Mouse (Mus musculus) liver (tissue): Measurements from ENCODE around the gene Lrp8.

Experiments used
- DNase-seq: peaks from one replicate; pipeline ENCODE4 v3.0.0-alpha.2; 2020; ENCODE audit warnings: mixed read lengths

Gene Lrp8

DNA sequence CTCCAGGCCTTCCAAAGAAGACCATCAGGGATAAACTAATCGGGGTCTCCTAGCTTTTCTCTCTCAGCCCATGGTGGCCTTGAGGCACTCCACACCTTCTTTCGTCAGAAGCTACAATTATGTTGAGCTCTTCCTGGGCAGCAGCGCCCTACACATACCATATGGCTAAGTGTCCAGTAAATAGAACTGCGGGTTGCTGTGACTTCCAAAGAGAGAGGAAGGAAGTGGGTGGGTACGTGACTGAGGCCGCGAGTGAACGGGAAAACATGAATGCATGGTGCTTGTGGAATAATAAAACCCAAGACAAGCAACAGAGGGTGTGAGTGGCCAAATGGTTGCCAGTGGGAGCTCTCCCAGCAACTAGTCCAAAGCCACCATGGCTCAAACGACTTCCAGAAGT is 47.6 kb downstream of the Lrp8 start:
- DNase-seq = no peak

GRCm38 (mm10) chr4:107850091-107850490 is 48.0 kb downstream of the Lrp8 start:
- no peak for DNase-seq

DNA sequence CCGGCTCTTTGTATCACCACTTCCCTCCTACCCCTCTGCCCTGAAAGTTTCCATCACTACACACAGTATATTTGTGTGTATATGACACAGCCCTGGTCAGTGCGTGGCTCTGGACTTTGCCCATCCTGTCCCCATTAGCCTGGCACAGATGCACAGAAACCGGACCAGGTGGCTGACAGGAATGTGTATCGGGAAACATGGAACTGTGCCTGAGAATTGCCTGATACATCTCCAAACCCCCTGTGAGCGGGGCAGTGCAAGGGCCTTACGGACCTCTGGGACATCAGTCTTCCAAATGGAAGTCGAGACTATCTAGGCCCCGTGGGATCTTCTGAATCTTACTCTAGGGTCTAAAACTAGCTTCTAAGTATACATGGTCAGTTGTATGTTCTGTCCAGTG is 51.3 kb downstream of the Lrp8 start:
- DNase-seq = no peak

- no peak for DNase-seq
Measured at GRCm38 (mm10) chr4:107853836-107854235, 51.8 kb downstream of the Lrp8 start.

- no peak for DNase-seq
Measured at GRCm38 (mm10) chr4:107856958-107857686, 55.1 kb downstream of the Lrp8 start.

GRCm38 (mm10) chr4:107858995-107859394 is 56.9 kb downstream of the Lrp8 start:
- no peak for DNase-seq

DNA sequence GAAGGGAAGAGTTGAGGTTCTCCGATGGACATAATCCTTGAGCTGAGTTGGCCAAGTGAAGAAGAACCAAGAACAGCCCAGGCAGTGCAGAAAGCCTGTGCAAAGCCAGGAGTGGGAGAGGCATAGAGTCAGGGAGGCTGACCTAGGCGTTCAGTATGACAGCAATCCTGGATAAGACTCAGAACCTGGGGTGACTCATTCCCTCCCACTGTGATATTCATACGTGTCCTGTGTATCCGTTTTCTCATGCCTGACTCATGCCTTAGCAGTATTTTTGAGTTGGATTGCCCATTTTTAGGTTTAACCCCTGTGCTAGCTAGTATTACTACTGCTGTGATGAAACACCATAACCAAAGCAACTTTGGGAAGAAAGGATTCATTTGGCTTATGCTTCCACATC is 62.8 kb downstream of the Lrp8 start:
- no peak for DNase-seq

DNA sequence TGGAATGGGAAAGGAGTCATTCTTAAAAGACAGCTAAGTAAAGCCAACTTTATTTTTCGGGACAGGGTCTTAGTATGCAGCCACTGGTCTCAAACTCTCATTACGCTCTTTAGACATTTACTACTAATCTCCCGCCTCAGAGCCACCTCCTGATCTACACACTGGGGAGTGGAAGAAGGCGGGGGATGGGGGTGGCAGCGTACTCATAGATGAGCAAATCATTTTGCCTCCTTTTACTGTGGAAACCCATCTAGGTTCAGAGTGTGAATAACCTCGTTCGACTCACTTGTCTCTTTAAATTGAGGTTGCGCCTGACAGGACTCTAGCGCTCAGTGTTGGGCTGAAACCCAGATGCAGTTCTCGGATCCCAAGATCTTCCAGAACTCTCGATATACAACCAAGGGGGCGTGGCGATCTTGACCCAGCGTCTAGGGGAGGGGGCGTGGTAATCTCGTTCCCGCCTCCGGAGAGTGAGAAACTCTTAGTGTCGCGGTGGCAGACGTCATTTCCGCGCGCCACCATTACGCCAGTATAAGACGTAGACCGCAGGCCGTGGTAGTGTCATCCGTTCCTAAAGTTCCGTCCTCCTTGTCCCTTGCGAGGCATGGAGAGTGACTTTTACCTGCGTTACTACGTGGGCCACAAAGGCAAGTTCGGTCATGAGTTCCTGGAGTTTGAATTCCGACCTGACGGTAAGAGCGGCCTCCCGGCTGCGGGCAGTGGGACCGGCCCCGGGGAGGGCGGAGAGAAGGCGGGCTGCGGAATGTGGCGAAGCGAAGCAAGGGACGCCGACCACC is 77.4 kb downstream of the Lrp8 start, which contains the start of gene Magoh:
TSS of gene Magoh (plus strand) at position 502 of the 797 bp plus-strand sequence.
- DNase-seq = peak; percentile 97

DNA sequence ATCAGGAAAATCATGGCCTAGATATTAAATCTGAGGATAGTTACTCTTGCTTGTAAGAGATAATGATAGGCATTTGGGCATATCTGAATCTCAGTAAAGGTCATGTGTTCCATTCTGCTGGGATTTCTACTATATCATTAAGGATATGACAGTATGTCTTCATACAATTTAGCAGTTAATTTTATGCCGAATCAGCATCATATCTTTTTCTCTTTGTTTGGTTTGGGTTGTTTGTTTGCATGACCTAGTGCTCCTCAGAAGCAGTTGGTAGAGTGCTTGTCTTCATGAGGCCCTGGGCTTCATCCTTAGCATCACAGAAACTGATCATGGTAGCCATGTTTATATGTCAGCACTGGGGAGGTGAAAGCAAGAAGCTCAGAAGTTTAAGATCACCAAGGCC is 79.6 kb downstream of the Lrp8 start:
- no peak for DNase-seq

- no peak for DNase-seq
Measured at GRCm38 (mm10) chr4:107886371-107886770, 84.3 kb downstream of the Lrp8 start.

- no peak for DNase-seq
Measured at GRCm38 (mm10) chr4:107889385-107889730, 87.3 kb downstream of the Lrp8 start.

DNA sequence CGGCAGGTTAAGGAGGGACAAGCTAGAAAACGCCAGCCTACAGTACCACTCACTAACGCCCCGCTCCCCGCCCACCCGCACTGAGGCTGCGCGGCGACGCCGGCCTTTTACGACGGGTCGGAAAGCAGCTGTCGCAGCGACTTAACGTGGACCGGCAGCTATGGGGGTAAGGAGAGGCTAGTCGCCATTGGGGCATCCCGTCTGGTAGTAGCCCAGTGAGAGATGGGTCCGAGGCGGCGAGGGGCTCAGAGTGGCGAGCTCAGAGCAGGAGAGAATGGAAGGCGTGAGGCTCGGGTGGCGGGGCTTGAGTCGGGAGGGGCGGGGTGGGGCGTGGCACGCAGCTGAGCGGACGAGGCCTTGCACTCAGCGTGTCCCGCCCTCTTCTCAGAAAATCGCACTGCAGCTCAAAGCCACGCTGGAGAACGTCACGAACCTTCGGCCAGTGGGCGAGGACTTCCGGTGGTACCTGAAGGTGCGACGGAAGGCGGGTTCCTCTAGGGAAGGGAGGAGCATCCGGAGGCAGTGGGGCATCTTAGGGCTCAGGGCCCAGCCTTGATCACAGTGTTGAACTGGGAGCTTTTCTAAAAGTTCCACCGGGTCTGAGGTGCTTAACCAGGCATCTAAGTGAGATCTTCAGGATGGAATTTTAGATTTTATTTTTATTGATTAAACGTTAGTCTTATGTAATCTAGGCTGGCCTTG is 87.8 kb downstream of the Lrp8 start, which contains the start of gene 0610037L13Rik:
TSS of gene 0610037L13Rik (plus strand) at position 83 of the 702 bp plus-strand sequence.
- DNase-seq = peak; percentile 96

DNA sequence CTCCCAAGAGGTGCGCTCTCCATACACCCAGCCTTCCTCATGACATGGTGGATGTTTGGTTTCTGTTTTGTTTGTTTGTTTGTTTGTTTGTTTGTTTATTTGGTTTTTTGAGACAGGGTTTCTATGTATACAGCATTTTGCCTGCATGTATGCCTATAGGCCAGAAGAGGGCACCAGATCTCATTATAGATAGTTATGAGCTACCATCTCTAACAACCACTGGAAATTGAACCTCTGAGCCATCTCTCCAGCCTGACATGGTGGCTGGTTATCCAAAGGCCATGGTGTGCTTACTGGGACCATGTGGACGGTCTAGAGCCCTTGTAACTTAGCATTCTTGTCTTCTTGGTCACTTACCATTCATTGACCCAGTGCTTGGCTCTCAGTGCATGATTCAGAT is 90.6 kb downstream of the Lrp8 start:
- DNase-seq = no peak

DNA sequence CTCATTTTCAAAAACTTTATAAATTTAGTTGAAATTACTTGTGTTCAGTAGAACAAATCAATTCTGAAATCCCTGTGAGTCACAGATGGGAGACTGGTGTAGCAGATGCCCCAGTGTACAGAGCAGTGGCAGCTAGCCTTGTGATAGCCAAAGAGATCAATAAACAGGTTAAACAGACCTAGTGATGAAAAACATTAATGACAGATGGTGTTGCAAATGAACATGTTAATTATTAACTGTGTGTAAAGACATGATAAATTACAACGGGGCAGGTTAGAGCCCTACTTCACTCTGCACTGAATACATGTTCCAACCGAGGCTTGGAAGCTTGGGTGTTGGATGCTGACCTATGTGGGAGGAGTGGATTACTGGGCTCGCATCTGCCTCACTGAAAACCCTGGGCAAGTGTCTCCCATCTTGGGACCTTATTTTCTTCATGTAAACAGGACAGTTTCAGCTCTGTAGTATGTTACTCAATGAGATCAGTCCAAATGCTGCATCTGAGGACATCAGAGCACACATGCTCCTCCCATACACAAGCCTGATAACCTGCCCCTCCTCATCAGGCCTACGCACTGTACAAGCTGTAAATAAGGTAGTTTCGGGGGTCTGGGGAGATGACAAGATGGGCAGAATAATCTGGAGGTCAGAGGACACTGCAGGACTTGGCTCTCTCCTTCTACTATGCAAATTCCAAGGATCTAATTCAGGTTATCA is 97.3 kb downstream of the Lrp8 start:
- DNase-seq = no peak

GRCm38 (mm10) chr4:107900206-107900605 is 98.1 kb downstream of the Lrp8 start:
- DNase-seq = peak; percentile 27

DNA sequence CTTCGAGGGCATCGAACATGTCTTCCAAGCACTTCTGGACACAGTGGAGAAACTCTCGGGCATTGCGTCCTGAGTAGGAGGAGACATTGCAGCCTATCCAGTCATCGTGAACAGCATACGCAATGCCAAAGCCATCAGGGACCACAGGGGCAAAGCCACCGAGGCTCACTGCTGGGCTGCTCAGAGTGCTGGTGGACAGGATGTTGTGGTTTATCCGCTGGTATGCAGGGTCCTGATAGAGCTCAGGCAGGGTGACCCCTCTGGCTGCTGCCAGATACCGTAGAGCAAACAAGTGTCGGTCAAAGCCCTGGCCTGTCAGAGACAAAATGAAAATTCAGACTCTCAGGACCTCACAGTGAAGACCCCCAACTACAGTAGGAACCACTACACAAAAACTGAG is 102.2 kb downstream of the Lrp8 start:
- DNase-seq = peak; percentile 33

GRCm38 (mm10) chr4:107906561-107906960 is 104.5 kb downstream of the Lrp8 start:
- no peak for DNase-seq

DNA sequence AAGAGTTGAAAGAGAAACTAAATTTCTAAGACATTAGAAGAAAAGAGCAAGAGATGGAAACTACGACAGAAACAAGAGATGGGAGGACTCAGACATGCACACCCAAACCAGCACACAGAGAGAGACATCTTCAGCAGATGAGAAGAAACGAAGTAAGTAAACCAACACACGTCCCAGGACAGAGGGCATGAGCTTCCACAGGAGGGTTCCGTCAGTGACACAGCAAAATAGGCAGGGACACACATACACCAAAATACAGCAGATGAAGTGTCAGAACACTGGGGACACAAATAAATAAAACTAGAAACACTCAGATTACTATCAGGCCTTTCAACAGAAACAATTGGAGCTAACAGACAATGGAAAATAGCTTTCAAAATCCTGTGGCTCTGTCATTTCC is 108.0 kb downstream of the Lrp8 start:
- no peak for DNase-seq

- no peak for DNase-seq
Measured at GRCm38 (mm10) chr4:107920336-107920735, 118.3 kb downstream of the Lrp8 start.

- DNase-seq = peak; percentile 8
Measured at GRCm38 (mm10) chr4:107921152-107921695, 119.2 kb downstream of the Lrp8 start.

DNA sequence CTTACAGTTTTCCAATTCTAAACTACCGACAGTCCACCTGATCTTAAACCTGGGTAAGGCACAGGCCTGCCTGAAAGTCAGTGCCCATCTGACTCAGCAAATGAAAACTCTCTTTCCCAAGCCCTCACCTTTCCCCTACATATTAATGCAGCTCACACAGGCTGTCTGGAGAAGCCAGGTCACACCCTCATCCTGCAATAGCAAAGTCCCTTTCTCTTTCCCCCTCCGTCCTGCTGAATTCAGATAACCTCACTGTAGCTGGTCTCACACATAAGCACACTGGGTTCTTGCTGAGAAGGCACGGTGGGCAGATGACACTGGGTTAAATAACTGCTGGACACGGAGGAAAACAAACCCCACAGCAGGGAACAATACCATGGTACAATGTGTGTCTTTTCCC is 119.9 kb downstream of the Lrp8 start:
- DNase-seq = peak; percentile 34

- peak; percentile 99 for DNase-seq
Measured at GRCm38 (mm10) chr4:107923145-107923802, 121.2 kb downstream of the Lrp8 start, which contains the start of gene Cpt2. Cpt2 (minus strand) TSS chr4:107923610.
